Mouse (Mus musculus) B cell, adult 2 months (primary cell): ENCODE results near the gene Klrb1b.
"Not testable (repeated sequence)": the region's sequence is repeated elsewhere in the genome, so short reads cannot be mapped to it uniquely, and the experiment has no call there.

Experiments
- DNase-seq, 2 experiments: peaks; one replicate each; pipeline ENCODE4 v3.0.0; 2022

Klrb1b gene

GRCm38 (mm10) chr6:128839921-128840320 is 13.8 kb upstream of the Klrb1b start:
- no peak for DNase-seq

- DNase-seq = peak; percentile 95 to 97
Observed at GRCm38 (mm10) chr6:128839266-128839771, 13.2 kb upstream of the Klrb1b start.

DNA sequence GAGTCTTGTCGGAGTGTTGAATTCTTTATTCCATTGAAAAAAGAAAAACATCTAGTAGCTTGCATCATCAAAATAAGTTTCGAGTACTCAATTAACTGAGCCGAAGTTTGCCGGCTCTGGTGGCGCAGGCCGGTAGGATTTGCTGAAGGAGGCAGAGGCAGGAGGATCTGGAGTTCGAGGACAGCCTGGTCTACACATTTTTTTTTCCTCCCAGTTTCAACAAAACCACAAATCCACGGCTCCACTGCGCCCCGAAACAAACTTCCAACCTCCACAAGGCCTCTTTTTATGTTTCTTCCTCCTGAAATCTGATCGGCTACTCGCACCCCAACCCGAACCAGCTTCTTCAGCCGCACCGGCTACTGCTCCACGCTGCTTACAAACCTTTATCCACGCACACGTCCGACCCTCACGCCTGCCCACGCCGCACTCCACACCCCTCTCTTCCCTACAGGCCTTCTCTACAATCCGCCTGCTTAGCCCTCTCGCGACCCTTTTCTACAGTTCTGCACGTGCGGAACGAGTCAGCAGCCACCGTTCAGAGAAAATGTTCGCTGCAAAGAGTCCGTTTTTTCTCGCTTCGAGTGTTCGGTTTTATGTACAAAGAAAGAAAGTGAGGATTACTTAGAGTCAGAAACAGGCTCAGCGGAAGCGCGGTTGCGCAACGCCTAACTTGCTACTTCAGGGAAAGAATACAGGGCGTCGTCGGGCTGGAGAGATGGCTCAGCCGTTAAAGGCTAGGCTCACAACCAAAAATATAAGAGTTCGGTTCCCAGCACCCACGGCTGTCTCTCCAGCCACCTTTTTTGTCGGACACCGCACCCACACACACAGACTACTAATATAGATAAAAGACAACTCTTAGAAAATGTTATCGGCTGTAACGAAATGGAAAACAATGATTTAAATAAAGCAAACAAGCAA is 12.5 kb upstream of the Klrb1b start:
- peak; percentile 90 to 91 for DNase-seq

DNA sequence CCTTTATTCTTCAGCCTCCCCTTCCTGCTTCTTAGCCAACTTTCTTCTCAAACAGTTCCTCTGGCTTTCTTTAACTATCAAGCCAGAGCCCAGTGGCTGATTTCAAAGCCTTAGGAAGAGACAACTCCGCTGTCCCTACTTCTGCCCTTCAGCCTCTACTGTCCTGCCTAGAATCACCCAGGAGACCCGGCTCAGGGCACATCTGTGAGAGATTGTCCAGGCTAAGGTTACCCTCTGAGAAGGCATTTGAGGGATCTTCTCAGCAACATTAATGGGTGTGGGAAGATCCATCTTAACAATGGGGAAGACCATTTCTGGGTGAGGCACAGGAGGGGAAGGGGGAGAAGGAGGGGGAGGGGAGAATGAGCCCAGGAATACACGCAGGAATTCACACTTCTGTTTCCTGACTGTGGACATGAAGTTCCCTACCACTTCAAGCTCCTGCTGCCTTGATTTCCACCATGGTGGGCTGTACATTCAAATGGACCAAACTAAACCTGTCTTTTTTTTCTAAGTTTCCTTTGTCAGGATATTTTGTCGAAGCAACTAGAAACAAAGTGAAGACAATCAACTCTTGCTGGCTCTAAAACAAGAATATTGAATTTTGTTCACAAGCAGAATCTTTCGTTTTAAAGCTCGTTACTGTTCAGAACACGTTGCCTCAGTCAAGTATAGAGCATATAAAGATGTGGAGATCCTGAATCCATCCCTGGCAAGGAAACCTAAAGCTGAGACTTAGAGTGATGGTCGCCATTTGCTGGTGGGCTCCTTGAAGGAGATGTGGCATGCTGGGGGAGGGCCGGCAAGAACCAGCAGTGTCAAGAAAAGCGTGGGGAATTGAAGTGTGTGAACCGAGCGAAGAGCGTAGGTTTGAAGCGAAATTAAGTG is 11.6 kb upstream of the Klrb1b start:
- DNase-seq = no peak

DNA sequence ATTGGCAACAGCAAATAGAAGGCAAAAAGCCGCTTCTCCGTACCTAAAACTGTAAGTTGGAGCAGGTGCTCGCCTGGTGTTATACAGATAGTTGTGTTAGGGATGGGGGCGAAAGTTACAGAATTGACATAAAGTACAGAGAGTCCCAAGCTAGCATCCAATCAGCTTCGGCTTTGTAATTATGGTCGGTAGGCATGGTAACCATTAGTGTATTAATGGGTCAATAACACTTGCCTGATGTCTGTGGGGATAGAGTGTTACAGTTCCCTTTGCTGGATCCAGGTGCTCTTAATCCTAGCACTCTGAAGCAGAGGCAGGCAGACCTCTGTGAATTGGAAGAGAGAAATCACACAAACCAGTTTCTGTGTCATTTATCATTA is 10.8 kb upstream of the Klrb1b start:
- DNase-seq = peak in 1 of 2 experiments; percentile 26

DNA sequence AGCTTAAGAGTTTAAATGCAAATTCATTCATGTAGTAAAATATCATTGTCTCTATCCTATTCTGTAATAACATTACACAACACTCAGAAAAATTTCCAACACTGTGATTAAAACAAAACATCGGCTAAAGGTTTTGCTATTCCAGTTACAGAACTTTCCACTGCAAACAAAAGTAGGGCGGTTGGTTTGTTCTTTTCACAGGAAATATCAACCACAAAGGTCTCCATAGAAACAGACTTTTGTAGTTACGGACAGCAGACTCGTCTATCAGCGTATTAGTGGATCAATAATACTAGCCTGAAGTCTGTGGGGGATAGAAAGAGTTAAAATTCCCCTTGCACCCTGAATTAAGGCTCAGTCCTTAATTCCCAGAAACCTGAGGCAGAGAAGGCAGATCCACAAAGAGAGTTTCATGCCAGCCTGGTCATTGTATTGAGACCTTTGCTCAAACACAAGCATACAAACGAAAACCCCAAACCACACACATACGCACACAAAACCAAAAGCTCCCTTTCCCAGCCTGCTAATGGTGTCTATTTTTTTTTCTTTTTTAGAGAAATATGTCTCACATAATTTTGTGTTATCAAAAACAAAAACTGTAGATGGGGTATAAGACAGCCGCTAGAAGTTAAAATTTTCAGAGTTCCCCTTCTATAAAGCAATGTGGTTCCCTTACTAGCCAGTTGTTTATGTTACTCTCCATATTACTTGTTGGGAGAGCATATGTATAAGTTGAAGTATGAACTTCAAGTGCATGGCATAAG is 10.2 kb upstream of the Klrb1b start:
- DNase-seq = no peak

DNA sequence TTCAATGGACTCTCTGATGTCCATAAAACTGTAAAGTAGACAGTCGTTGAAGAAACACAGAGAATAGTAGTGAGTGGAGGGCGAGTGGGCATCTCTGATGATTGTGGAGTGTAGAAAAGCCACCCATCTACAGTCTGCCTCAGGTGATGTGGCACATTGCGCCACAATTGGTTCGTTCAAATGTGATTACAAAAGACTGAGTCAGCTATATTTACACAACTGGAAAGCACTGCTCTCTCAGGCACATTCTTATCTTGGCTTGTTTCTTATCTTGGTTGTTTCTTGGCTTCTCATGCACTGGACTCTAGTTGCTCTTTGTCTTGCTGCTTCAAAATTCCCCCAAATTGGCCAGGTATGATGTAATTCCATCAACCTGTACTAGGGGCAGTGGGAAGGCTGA is 9.4 kb upstream of the Klrb1b start:
- DNase-seq = no peak

DNA sequence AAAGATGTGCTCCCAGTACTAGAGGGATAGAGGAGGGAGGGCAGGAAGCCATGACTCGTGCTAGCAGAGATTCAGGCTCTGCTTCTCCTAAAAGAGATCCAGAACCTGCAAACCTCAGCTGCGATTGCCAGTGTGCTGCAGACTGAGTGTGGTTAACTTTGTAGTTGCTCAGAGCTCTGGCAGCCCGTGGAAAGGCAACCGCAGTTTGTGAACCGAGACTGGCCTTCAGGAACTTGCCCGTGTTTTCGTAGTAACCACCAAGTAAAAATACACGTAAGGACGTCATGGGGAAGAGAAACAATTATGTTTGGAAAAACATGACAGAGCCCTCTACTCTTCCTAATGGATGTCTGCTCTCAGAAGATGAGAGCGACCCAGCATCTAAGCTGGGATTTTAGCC is 6.9 kb upstream of the Klrb1b start:
- peak; percentile 14 to 20 for DNase-seq

GRCm38 (mm10) chr6:128829837-128830236 is 3.7 kb upstream of the Klrb1b start:
- no peak for DNase-seq

DNA sequence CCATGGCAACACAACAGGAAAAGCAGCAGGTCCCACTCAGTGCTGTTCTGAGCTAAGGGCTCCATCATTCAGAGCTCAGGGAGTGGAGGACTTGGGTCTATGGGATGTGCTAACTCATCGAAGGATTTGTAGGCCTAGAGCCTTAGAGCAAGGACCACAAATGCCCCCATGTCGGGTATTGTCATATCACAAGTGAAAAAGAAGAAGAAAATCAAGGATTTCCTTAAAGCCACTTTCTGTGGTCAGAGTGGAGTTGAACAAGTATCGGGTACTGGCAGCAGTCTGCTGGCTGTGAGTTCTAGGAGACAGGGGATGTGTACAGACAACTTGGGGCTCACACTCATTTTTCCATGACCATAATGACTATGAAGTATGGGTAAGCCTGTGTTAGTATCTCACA is 650 bp upstream of the Klrb1b start:
- no peak for DNase-seq

DNA sequence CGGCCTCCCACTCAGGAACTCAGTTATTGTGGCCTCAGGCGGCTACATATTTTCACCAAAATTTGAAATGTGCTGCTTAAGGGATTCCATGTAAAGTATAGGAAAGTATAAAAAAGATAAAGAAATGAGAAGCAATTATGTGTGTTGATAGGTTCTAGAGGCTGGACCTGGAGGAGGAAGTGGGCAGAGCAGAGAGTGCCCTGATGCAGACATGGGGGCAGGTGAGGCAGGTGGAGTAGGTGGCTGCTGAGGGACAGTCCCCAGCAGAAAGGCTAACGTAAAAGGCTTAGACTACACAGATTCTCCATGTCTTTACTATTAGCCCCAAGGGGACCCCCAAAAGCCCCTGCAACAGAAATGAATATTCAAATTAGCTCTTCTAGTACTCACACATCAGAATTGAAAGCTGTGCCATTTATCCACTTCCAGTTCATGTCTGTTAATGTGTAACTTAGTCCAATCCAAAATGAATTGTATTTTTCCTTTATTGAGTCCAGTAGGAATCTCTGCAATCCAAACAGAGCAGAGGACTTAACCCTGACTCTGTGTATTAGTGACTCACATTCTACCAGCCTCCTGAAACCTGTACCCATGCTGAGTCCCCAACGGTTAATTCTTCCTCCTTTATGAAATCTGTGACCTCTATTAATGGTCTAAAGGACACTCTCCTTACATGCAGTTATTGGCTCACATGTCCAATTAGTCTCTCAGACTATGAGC is 7.9 kb downstream of the Klrb1b start:
- DNase-seq = no peak

- peak; percentile 60 to 72 for DNase-seq
Observed at GRCm38 (mm10) chr6:128808532-128808931, 17.6 kb downstream of the Klrb1b start.

DNA sequence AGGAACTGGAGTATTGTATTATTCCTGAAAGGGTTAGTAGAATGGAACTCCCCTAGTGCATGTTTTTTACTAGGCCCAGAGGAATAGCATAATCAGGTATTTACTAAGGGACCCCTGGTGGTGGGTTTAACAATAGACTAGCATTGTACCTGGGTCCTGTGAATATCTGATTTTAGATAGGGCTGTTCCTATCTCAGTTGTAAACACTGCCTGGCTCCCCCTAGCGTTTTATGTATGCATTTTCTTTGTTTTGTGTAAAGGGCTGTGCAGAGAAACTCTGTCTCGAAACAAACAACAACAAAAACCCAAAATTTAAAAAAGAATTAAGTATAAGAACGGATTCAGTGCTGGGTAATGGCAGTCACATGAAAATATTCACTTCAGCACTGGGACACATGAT is 19.1 kb downstream of the Klrb1b start:
- peak; percentile 37 to 50 for DNase-seq

GRCm38 (mm10) chr6:128804823-128805640 is 21.1 kb downstream of the Klrb1b start:
- peak; percentile 76 to 78 for DNase-seq

DNA sequence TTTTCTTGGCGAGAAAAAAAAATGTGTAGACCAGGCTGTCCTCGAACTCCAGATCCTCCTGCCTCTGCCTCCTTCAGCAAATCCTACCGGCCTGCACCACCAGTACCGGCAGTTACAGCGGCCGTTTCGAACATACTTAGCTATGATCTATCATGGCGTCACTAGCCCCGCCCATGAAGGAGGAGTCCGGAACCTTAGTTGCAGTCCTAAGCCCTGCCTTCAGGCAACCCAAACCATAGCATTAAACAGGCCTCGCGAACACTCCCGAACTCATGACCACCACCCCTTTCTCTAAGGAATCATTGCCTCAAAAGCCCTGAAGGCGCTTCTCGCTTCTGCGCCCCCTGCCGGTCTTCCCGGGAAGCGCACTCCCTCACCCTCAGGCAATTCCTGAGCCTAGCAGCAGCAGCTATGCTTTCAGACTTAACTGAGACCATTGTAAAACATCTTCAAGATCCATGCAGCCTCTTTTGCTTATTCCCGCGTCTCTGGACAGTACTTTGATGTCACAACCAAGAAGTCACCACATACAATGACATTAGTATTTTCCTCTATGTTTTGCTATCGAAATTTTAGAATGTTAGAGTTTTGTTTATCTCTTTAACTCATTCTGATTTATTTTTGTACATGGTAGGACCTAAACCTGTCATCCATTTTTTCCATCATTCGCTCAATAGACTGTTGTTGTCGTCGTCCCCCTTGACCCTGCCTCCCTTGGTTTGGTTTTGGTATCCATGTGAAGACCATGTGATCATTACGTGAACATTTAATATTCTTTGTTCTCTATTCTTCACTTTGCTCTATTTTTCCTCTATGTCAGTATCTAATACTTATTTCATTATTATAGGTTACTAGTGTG is 22.9 kb downstream of the Klrb1b start:
- peak; percentile 96 to 97 for DNase-seq

- DNase-seq = no peak
Observed at GRCm38 (mm10) chr6:128802557-128802956, 23.6 kb downstream of the Klrb1b start.

DNA sequence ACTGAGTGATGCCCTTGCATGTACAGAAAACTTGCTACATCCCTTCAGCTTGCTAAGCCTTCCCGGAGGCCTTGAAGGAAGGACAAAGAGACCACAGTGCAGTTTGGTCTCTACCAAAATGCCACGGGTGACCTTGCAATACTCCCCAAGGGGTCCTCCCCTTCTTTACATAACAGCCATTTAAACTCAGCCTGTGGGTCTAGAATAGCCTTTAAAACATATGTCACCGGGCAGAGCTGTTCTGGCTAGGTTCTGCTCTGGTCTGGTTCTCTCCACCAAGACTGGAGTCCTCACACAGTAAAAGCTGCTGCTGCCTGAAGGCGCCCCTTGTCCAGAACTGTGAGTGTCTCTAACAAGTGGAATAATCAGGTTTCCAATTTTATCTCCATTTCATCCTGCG is 25.4 kb downstream of the Klrb1b start:
- DNase-seq = not testable (repeated sequence)

- no peak for DNase-seq
Observed at GRCm38 (mm10) chr6:128799896-128800270, 26.2 kb downstream of the Klrb1b start.

DNA sequence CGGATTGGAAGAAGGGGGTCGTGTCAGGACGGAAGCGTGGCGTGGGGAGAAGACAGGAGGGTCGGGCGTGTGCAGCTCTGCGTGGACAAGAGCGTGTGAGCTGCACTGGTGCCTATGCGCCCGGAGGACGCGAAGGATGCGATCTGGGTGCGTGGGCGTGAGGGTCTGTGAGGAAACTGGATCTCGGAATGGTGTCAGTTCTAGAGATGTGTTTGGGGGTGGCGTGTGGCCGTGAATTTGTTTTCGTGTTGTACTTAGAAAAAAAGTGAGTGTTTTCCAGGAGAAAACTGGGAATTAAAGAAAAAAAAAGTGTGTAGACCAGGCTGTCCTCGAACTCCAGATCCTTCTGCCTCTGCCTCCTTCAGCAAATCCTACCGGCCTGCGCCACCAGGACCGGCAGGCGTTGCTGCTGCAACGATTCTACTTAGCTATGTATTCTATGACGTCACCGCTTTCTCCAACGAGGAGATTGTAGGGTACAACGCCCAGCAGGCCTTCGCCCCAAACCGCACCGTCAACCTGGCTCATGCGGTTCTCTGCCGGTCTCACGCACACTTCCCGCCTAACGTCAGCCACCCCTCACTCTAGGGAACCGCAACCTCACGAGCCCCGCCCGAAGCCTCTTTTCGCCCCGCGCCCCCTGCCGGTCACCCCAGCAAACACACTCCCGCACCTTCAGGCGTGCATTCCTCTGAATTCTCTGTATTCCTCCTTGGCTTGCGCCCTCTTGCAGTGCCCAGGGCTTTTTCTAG is 26.8 kb downstream of the Klrb1b start:
- peak; percentile 90 for DNase-seq
